Mouse (Mus musculus) kidney, adult 2 months (tissue): ENCODE data around the gene Txndc16.

ENCODE experiments used
- CTCF ChIP-seq: fragments of 200-500 bp; conservative IDR thresholded peaks from 2 replicates; pipeline ENCODE4 v1.5.1; 2011; ENCODE audit warnings: low read depth, mild to moderate bottlenecking, control low read depth, low read length, moderate library complexity, mixed read lengths; ENCODE audit not compliant: insufficient read depth, insufficient read length
- POLR2A ChIP-seq: fragments of 200-500 bp; IDR thresholded peaks from one replicate; pipeline ENCODE4 v1.6.1; 2011; ENCODE audit warnings: low read depth, low read length, control low read depth

DNA sequence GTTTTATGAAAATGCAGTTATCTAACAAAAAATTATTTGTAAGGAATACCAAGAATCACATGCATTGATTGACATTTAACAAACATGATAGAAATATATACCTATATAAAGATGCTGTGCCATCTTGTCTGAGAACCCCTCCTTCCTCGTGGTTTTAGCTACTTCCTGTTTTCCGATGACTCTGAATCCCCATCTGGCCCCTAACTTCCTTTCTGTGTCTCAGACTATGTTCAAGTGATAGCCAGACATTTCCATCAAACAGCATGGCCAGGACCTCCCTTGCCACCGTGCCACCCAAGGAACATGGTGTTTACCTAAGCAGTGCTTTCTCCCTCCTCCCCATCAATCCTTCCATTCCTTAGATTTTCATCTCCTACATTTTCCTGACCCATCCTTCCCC lies 127.8 kb downstream of the Txndc16 start:
- TF ChIP-seq CTCF = no peak
- no peak for TF ChIP-seq POLR2A
